Mouse (Mus musculus) midbrain, embryonic 14.5 days (tissue): Measurements from ENCODE around the gene Apba1. TPM values are rescaled to one million over a fixed set of nuclear protein-coding genes. Genes with fewer than 3 reads are reported as not detected.

Source experiments
- ATAC-seq: fragments of 200-750 bp; cut with Nextera tagmentation; 2 replicates; pipeline ENCODE4 v1.8.0; 2017; ENCODE audit warnings: moderate number of reproducible peaks, moderate library complexity; ENCODE audit not compliant: low FRiP score, low TSS enrichment
- DNase-seq: peaks from one replicate; pipeline ENCODE4 v3.0.0-alpha.2; 2015
- H3K27ac ChIP-seq: fragments of 300-500 bp; sonication (generic); replicated peaks from 2 replicates; pipeline ENCODE4 v1.5.1; 2014; ENCODE audit warnings: mild to moderate bottlenecking, low read depth, low read length, moderate library complexity
- H3K27me3 ChIP-seq: fragments of 300-500 bp; sonication (generic); 2 replicates; pipeline ENCODE4 v1.6.1; 2014; ENCODE audit warnings: low read length, control low read depth, mixed read lengths; ENCODE audit not compliant: control insufficient read depth, insufficient read depth
- H3K36me3 ChIP-seq: fragments of 300-500 bp; sonication (generic); 2 replicates; pipeline ENCODE4 v1.6.1; 2014; ENCODE audit warnings: low read length, control low read depth; ENCODE audit not compliant: control insufficient read depth, insufficient read depth
- H3K4me1 ChIP-seq: fragments of 300-500 bp; sonication (generic); 2 replicates; pipeline ENCODE4 v1.6.1; 2014; ENCODE audit warnings: mild to moderate bottlenecking, antibody characterized with exemption, low read length, control low read depth; ENCODE audit not compliant: control insufficient read depth, insufficient read depth
- H3K4me2 ChIP-seq: fragments of 300-500 bp; sonication (generic); 2 replicates; pipeline ENCODE4 v1.6.1; 2014; ENCODE audit warnings: mild to moderate bottlenecking, low read length, moderate library complexity
- H3K4me3 ChIP-seq: fragments of 300-500 bp; sonication (generic); replicated peaks from 2 replicates; pipeline ENCODE4 v1.5.1; 2014; ENCODE audit warnings: low read depth, low read length
- H3K9ac ChIP-seq: fragments of 300-500 bp; sonication (generic); replicated peaks from 2 replicates; pipeline ENCODE4 v1.6.1; 2014; ENCODE audit warnings: mild to moderate bottlenecking, low read length, moderate library complexity
- H3K9me3 ChIP-seq: fragments of 300-500 bp; sonication (generic); 2 replicates; pipeline ENCODE4 v1.6.1; 2016; ENCODE audit warnings: low read length, control low read depth, mixed read lengths; ENCODE audit not compliant: control insufficient read depth
- WGBS: fragments of 180-500 bp; shearing (Covaris S2); extraction: QIAGEN DNeasy Blood & Tissue Kit; methylation state at CpG from one replicate; pipeline ENCODE4 v1.1.7; 2014; 5-methylcytosine and 5-hydroxymethylcytosine counted together
- polyA plus RNA-seq: library from polyadenylated mRNA; unstranded; fragments of >200 nt; fragmentation: Nextera tagmentation; extraction: Ambion mirVana; gene quantifications from 2 replicates; pipeline ENCODE4 v1.2.1, GENCODE M21; 2014

Gene Apba1
- polyA plus RNA-seq, 1 experiment from 2014 or later, result 10.9 TPM

GRCm38 (mm10) chr19:23941422-23941949 lies 182.8 kb downstream of the Apba1 start:
- Histone ChIP-seq H3K4me1 (no peaks in the 10 kb centered on the region), H3K4me3 (no peak overlapping the region), H3K9me3 (no peaks in the 10 kb centered on the region), H3K27me3 (no peaks in the 10 kb centered on the region), H3K27ac (no peak overlapping the region), H3K9ac (no peak overlapping the region), H3K36me3 (peaks cover 72% of the 10 kb centered on the region), H3K4me2 (no peak overlapping the region)
- WGBS, result 63% methylated on average over 12 of the region's 12 CpGs
- DNase-seq, result no peak
- no peak for ATAC-seq

GRCm38 (mm10) chr19:23942886-23943285 lies 184.2 kb downstream of the Apba1 start:
- Histone ChIP-seq H3K4me1 (no peaks in the 10 kb centered on the region), H3K4me3 (no peak overlapping the region), H3K4me2 (no peak overlapping the region), H3K27ac (no peak overlapping the region), H3K27me3 (no peaks in the 10 kb centered on the region), H3K36me3 (peaks cover 59% of the 10 kb centered on the region), H3K9me3 (no peaks in the 10 kb centered on the region), H3K9ac (no peak overlapping the region)
- ATAC-seq, result no peak
- no peak for DNase-seq
- 92% methylated on average over 7 of the region's 7 CpGs for WGBS

- no peak for DNase-seq
- no peak overlapping the region for H3K9ac ChIP-seq
- H3K36me3 ChIP-seq, result peaks cover 37% of the 10 kb centered on the region
- 89% methylated on average over 6 of the region's 6 CpGs for whole genome bisulfite sequencing
- ATAC-seq, result no peak
- no peaks in the 10 kb centered on the region for H3K9me3 ChIP-seq
- H3K27ac ChIP-seq, result no peak overlapping the region
- no peak overlapping the region for H3K4me2 ChIP-seq
- no peaks in the 10 kb centered on the region for H3K4me1 ChIP-seq
- H3K4me3 ChIP-seq, result no peak overlapping the region
- H3K27me3 ChIP-seq, result no peaks in the 10 kb centered on the region
These were observed 187.5 kb downstream of the Apba1 start for GRCm38 (mm10) chr19:23946026-23946685.

GRCm38 (mm10) chr19:23946751-23947150 lies 188.1 kb downstream of the Apba1 start:
- Histone ChIP-seq H3K27ac (no peak overlapping the region), H3K4me1 (no peaks in the 10 kb centered on the region), H3K36me3 (peaks cover 37% of the 10 kb centered on the region), H3K27me3 (no peaks in the 10 kb centered on the region), H3K4me2 (no peak overlapping the region), H3K9me3 (no peaks in the 10 kb centered on the region), H3K9ac (no peak overlapping the region), H3K4me3 (no peak overlapping the region)
- ATAC-seq, result no peak
- 80% methylated on average over 4 of the region's 4 CpGs for WGBS
- DNase-seq, result no peak

- 8% methylated on average over 4 of the region's 4 CpGs for WGBS
- ATAC-seq, result no peak
These were observed 189.2 kb downstream of the Apba1 start for GRCm38 (mm10) chr19:23947871-23948270.

DNA sequence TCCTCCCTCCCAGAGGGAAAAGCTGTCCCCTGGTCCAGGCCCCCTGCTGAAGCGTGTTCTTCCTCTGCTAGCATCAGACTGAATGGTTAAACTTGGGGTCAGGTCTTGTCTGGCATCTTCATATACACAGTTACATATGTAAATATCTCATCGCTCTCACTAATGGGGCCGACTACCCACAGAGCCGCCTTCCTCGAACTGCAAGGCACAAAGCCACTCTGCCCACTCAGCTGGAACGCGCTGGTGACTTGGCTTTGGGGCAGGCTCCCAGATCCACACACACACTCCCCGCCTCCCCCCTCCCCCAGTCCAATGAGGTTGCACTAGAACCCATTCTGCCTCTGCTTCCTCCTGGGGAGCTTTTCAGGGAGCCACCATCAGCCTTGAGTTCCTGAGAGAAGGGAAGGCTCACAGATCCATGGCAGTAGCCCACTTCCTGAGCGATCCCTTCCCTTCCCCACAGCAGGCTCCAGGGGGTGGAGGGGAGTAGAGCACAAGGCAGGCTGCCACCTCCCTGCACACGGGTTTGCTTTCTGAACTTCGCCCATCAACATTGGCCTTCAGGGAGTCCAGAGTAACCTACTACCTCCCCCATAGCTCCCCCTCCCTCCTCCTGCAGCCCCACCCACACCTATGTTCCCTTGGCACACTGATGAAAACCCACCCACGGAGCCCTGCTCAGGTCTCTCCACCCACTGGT lies 189.8 kb downstream of the Apba1 start:
- Histone ChIP-seq H3K4me2 (no peak overlapping the region), H3K36me3 (peaks cover 30% of the 10 kb centered on the region), H3K9ac (no peak overlapping the region), H3K27ac (no peak overlapping the region), H3K4me1 (no peaks in the 10 kb centered on the region), H3K4me3 (no peak overlapping the region), H3K9me3 (no peaks in the 10 kb centered on the region), H3K27me3 (no peaks in the 10 kb centered on the region)
- ATAC-seq, result no peak
- DNase-seq, result no peak
- whole genome bisulfite sequencing, result 7% methylated on average over 11 of the region's 12 CpGs

More at GRCm38 (mm10) chr19:23947871-23948270, 189.2 kb downstream of the Apba1 start:
- no peak overlapping the region for H3K27ac ChIP-seq
- no peaks in the 10 kb centered on the region for H3K27me3 ChIP-seq
- H3K9me3 ChIP-seq, result no peaks in the 10 kb centered on the region
- H3K4me2 ChIP-seq, result no peak overlapping the region
- no peak overlapping the region for H3K9ac ChIP-seq
- H3K4me3 ChIP-seq, result no peak overlapping the region
- DNase-seq, result no peak
- peaks cover 33% of the 10 kb centered on the region for H3K36me3 ChIP-seq
- H3K4me1 ChIP-seq, result no peaks in the 10 kb centered on the region

- Histone ChIP-seq H3K27me3 (no peaks in the 10 kb centered on the region), H3K4me1 (peaks cover 7% of the 10 kb centered on the region), H3K9ac (no peak overlapping the region), H3K4me3 (no peak overlapping the region), H3K36me3 (no peaks in the 10 kb centered on the region), H3K9me3 (no peaks in the 10 kb centered on the region), H3K4me2 (no peak overlapping the region), H3K27ac (no peak overlapping the region)
- DNase-seq (no peak), ATAC-seq (no peak)
- 94% methylated on average over 8 of the region's 8 CpGs for WGBS
These were observed 196.8 kb downstream of the Apba1 start for GRCm38 (mm10) chr19:23955461-23955860.

DNA sequence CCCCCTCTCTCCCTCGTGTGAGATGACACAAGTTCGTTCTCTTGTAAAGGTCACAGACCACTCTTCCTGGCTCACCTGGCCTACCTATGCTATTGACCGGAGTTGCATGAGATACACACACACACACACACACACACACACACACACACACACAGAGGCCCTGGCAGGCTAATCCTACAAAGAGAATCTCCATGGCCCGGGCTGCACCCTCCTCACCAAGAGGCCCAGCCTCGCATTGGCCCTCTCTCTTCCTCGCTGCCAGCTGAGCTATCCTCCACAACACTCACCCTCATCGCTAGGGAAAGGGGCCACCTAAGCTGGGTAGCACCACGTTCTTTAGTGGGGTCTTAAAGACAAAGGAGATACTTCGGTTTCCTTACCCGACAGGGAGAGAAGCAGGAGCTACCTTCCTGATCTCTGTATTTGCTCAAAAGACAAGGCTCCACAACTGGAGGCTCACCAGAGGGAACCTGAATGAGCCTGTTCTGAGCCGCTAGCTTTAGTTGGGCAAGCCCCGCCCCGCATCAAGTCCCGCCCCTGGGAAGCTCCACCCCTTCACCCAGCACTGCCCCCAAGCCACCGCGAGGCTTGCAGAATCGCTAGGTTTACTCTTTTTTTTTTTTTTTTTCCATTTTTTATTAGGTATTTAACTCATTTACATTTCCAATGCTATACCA lies 197.8 kb downstream of the Apba1 start:
- Histone ChIP-seq H3K4me1 (peaks cover 15% of the 10 kb centered on the region), H3K36me3 (no peaks in the 10 kb centered on the region), H3K9me3 (no peaks in the 10 kb centered on the region), H3K4me2 (no peak overlapping the region), H3K9ac (no peak overlapping the region), H3K27ac (no peak overlapping the region), H3K4me3 (no peak overlapping the region), H3K27me3 (no peaks in the 10 kb centered on the region)
- whole genome bisulfite sequencing, result 73% methylated on average over 17 of the region's 17 CpGs
- DNase-seq, result no peak
- ATAC-seq, result no peak
